Mouse (Mus musculus) heart, adult 8-10 months (tissue): ENCODE results near the gene Ppp4c. TPM values are rescaled to one million over a fixed set of nuclear protein-coding genes. Genes with fewer than 3 reads are reported as not detected.
"Not testable (repeated sequence)": the region's sequence is repeated elsewhere in the genome, so short reads cannot be mapped to it uniquely, and the experiment has no call there.

Source experiments
- DNase-seq: peaks from one replicate; pipeline ENCODE4 v3.0.0; 2022; ENCODE audit warnings: low spot score
- total RNA-seq, 4 experiments: library from RNA; stranded (reverse); gene quantifications; 2 replicates each; pipeline ENCODE4 v1.2.4; 2022

Gene Ppp4c
- total RNA-seq, 4 experiments from 2014 or later = 32.7 to 36.8 (median 34.5) TPM

DNA sequence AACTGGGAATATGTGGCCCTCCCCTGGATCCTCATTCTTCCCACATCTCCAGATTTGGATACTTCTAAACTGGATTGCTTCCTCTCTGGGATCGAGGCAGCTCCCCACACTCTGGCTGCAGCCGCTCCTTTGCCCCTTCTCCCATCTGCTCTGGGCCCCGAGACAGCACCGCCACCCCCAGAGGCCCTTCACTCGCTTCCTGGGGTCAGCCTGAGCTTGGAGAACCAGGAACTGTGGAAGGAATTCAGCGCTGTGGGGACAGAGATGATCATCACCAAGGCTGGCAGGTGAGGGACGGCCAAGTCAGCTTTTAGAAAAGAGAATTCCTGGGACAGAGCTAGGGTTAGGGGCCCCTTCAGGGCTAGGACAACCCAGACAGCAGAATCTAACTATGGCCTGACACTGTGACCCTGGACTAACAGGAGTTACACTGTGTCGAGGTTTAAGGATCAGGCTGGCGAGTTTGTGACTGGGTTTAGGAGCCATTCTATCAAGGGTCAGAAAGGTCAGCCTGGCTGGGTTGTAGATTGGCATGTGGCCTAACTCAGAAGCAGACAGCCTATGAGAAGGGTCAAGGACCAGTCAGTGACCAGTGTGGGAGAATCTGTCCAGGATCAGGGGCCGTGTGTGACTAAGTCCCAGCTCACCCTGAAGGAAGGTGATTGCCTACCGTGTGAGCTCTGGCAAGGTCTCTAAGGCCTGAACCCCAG, 10.5 kb downstream of the Ppp4c start:
- DNase-seq = no peak

DNA sequence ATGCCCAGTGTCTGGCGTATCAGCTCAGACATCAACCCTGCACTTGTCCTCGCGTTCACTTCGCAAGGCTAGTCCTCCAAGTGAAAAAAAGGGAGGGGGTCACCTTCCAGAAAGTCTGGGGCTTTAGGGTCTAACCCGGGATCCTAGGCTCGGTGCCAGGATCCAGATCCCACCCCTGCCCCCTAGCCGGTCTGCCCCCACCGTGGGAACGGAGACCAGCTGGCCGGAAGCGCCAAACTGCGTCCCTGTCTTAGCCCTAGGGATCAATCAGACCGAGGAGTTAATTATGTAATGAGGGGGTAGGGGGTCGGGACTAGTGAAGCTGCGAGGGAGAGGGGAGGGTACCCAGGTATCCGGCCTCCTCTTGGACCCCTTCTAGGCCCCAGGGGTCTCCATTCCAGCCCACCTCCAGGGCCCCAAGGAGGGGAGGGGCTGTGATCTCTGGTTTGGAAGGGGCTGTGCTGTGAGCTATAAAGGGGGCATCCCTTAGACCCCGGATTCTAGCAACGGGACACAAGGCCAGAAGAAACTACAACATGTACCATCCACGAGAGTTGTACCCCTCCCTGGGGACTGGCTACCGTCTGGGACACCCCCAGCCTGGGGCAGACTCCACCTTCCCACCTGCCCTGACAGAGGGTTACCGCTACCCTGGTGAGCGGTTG, 11.2 kb downstream of the Ppp4c start, which contains the start of gene Tbx6:
Tbx6 (plus strand) TSS at position 513 of the 665 bp plus-strand sequence.
- no peak for DNase-seq

DNA sequence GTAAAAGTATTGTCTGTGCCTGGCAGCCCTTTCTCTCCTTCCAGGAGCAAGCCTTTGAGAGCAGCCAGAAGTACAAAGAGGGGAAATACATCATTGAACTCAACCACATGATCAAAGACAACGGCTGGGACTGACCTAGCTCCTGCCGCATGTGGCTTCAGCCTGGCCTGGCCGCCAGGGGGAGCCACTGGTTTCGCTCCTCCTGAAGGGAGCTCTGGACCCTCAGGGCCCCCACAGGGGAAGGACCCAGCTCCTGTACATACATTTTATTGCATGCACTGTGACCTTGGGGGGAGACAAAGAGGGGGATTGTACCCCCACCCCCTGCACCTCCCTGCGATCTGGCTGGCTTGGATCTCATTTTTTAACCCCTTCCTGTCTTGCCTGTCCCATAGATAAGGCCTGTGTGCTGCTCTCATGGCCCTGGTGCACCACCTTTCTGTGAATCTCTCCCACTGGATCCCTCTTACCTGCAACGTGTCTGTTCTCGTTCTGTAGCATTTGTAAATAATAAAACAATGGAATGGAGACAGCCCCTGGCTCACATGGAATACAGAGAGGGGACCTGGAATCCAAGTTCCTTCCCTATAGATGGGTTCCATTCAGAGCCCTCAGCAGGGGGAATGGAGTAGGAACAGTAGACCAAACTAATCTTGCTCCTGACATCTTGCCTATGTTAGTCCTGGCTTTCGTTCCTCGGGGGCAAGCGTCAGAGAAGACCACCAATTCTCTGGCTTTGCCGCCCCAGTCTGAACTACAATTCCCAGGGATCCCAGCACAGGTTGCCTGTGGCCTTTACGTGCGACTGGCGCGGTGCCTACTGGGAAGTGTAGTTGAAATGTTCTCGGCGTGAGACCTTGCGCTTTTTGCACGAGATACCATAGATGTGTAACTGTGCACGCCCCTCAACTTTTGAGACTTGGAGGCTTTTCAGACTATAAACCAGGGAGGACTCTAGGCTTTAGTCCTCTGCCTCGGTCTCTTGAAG, 12.0 kb downstream of the Ppp4c start:
- DNase-seq = peak; percentile 79

- not testable (repeated sequence) for DNase-seq
Observed at GRCm38 (mm10) chr7:126779101-126779500, 13.2 kb downstream of the Ppp4c start.

DNA sequence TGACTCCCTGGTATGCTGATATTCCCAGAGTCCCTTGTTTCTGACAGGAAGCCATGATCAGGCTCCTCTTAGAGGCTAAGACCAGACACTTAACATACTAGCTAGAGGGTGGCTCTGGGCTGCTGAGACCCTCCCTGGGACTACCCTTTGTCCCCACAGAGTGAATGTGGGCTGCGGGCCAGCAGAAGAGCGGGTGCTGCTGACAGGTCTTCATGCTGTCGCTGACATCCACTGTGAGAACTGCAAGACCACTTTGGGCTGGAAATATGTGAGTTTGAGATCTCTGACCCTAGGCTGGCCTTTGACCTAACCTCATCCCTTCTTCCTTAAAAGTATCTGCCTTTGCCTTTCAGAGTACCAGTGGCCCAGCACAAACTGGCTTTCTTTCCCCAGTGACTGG, 14.1 kb downstream of the Ppp4c start:
- no peak for DNase-seq

- no peak for DNase-seq
Observed at GRCm38 (mm10) chr7:126777476-126777875, 14.8 kb downstream of the Ppp4c start.

GRCm38 (mm10) chr7:126776598-126777057, 15.7 kb downstream of the Ppp4c start, which contains the start of gene Ypel3:
Gene Ypel3 (plus strand): TSS chr7:126776955.
- peak; percentile 94 for DNase-seq

DNA sequence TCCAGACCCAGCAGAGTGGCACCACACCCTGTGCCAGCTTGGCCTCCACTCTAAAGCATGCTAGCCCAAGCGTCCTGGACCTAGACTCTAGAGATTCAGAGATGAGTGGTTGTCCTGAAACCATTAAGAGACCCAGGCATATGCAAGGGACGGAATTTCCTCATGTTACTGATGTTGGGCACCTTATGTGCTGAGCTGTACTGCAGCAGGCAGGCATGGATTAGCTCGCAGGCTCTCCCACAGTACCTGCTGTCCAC, 16.4 kb downstream of the Ppp4c start:
- no peak for DNase-seq

DNA sequence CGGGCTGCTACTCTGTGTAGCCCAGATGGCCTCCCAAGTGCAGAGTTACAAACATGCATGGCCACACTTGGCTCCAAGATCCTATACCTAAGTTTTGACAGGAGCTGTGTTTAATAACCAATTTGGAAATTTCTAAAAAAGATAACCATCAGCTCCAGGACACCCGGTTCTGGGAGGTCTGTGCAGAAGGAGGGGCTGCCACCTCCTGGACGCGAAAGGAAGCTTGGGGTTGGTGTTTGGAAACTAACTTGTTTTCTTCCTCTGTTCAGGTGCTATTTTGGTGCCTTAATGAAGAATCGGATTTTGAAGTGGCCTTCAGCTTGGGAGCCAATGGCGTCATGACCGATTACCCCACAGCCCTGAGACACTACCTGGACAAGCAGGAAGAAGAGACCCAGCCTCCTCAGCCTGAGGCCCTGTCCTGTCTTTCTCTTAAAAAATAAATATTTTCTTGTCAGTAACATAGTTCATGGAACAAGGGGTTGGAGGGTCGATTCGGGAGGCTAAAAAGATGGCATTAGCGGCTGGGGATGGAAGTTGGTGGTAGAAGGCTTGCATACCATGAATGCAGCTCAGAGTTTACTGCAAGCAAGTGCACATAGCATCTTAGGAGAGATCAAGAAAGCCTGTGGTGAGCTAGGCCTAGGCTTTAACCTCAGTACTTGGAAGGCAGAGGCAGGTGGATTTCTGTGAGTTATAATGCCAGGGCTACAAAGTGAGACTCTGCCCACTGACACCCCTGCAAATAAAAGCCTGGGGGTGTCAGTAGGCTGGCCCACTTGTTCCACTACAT, 16.9 kb downstream of the Ppp4c start:
- DNase-seq = no peak

- DNase-seq = no peak
Observed at GRCm38 (mm10) chr7:126774463-126774862, 17.8 kb downstream of the Ppp4c start.

- DNase-seq = no peak
Observed at GRCm38 (mm10) chr7:126773351-126773750, 18.9 kb downstream of the Ppp4c start.

- no peak for DNase-seq
Observed at GRCm38 (mm10) chr7:126770784-126771183, 21.5 kb downstream of the Ppp4c start.

GRCm38 (mm10) chr7:126767001-126767400, 25.3 kb downstream of the Ppp4c start:
- no peak for DNase-seq

- DNase-seq = no peak
Observed at GRCm38 (mm10) chr7:126766201-126766600, 26.1 kb downstream of the Ppp4c start, which contains the start of gene Gdpd3. Gene Gdpd3 (plus strand): TSS chr7:126766334.

DNA sequence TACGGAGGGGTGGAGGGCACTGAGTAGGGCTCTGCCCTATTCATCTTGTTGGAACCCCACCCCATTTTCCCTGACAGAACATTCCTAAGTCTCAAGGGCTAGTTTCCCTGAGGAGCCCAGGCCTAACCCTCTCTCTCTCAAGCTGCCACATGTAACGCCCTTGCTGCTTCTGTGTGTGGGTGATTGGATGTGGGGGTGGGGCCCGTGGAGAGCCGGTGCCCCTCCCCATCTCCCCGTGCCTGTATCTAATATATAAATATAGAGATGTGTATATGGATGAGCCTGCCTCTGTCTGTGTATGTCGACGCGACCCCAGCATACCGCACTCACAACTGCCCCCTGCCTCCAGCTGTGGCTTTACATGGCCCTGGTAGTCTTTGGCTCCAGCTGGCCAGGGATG, 26.8 kb downstream of the Ppp4c start:
- DNase-seq = no peak

- no peak for DNase-seq
Observed at GRCm38 (mm10) chr7:126762471-126763008, 29.8 kb downstream of the Ppp4c start.

- no peak for DNase-seq
Observed at GRCm38 (mm10) chr7:126761529-126762067, 30.7 kb downstream of the Ppp4c start.

DNA sequence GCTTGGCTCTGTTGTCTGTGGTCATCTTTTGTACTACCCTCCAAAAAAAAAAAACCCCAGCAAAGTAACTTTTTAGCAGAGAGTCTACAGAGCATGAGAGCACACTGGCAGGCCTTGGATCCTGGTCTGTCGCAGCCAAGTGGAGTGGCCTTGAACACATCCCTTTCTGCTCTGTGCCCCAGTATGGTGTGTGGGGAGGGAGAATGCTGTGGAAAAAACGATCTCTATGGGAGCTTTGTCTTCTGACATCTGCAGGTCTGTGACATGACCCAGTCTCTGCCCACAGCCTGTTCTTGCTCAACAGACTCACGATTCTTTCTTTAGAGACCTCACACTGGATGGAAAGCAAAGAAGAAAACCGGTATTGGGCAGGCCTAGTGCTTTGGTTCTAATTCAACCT, 31.3 kb downstream of the Ppp4c start:
- DNase-seq = no peak

GRCm38 (mm10) chr7:126760391-126760802, 31.9 kb downstream of the Ppp4c start:
- peak; percentile 88 for DNase-seq

DNA sequence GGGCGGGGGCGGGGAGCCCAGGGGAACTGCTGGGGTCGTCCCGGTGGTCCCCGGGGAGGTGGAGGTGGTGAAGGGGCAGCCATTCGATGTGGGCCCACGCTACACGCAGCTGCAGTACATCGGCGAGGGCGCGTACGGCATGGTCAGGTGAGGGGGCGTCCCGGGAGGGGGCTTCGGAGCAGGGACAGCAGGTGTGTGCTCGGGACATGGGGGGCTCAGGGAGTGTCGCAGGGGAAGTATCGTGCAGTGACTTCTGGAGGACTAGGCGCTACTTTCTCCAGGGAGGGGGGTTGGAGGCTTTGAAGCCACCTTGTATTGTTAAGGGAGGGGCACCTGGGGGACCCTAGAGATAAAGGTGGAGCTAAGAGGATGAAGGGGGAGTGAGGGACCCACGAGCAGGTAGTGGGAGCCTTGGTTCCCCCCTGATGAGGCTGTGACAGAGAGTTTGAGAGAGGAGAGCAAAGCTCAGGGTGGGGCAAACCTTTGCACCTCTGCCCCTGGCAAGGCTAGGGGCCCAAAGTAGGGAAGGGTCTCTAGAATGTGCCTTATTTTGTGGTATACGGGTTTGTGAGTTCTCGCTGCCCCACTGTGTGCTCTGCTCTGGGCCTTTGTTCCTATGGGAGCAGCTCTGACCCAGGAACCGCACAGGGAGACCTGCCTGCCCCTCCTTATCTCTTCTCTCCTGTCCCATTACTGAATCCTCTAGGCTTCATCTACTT, 32.5 kb downstream of the Ppp4c start:
- DNase-seq = no peak
